Mouse (Mus musculus): Measurements from ENCODE around the gene Rab11fip3.
A peak's percentile ranks its signal among the peaks of the same experiment; 100 is the strongest.

The Rab11fip3 gene

GRCm38 (mm10) chr17:25985306-25986294 lies 83.8 kb downstream of the Rab11fip3 start, which contains the start of gene Capn15:
Capn15 (minus strand) TSS chr17:25985796.
- DNase-seq, result peak; percentile 92 to 95

GRCm38 (mm10) chr17:25984556-25985305 lies 84.6 kb downstream of the Rab11fip3 start:
- DNase-seq, result no peak

GRCm38 (mm10) chr17:25984066-25984465 lies 85.3 kb downstream of the Rab11fip3 start:
- DNase-seq, result no peak

GRCm38 (mm10) chr17:25982913-25983312 lies 86.4 kb downstream of the Rab11fip3 start:
- no peak for DNase-seq

GRCm38 (mm10) chr17:25980854-25981253 lies 88.5 kb downstream of the Rab11fip3 start:
- peak; percentile 69 to 73 for DNase-seq

- peak in 1 of 2 experiments; percentile 9 for DNase-seq
These were observed 89.3 kb downstream of the Rab11fip3 start for GRCm38 (mm10) chr17:25979829-25980738.

GRCm38 (mm10) chr17:25970954-25971707 lies 98.2 kb downstream of the Rab11fip3 start:
- DNase-seq, result no peak

- peak in 1 of 2 experiments; percentile 46 for DNase-seq
These were observed 98.9 kb downstream of the Rab11fip3 start for GRCm38 (mm10) chr17:25970448-25970847.

GRCm38 (mm10) chr17:25968176-25968575 lies 101.2 kb downstream of the Rab11fip3 start:
- no peak for DNase-seq

GRCm38 (mm10) chr17:25967652-25968051 lies 101.7 kb downstream of the Rab11fip3 start:
- peak in 1 of 2 experiments; percentile 55 for DNase-seq

- peak in 1 of 2 experiments; percentile 50 for DNase-seq
These were observed 105.1 kb downstream of the Rab11fip3 start for GRCm38 (mm10) chr17:25964271-25964670.

- no peak for DNase-seq
These were observed 106.9 kb downstream of the Rab11fip3 start for GRCm38 (mm10) chr17:25962413-25962905.

GRCm38 (mm10) chr17:25961566-25961965 lies 107.8 kb downstream of the Rab11fip3 start:
- no peak for DNase-seq

- no peak for DNase-seq
These were observed 109.5 kb downstream of the Rab11fip3 start for GRCm38 (mm10) chr17:25959630-25960467.

- DNase-seq, result peak; percentile 49 to 51
These were observed 110.4 kb downstream of the Rab11fip3 start for GRCm38 (mm10) chr17:25958771-25959494.

- DNase-seq, result peak in 1 of 2 experiments; percentile 47
These were observed 111.7 kb downstream of the Rab11fip3 start for GRCm38 (mm10) chr17:25957586-25958051.

GRCm38 (mm10) chr17:25956631-25957030 lies 112.7 kb downstream of the Rab11fip3 start:
- DNase-seq, result peak in 1 of 2 experiments; percentile 46

- DNase-seq, result peak; percentile 78 to 88
These were observed 113.2 kb downstream of the Rab11fip3 start for GRCm38 (mm10) chr17:25956201-25956600.

- no peak for DNase-seq
These were observed 113.6 kb downstream of the Rab11fip3 start for GRCm38 (mm10) chr17:25955736-25956135.
